Mouse (Mus musculus) heart, embryonic 13.5 days (tissue): Measurements from ENCODE around the gene Arhgap24. TPM values are rescaled to one million over a fixed set of nuclear protein-coding genes. Genes with fewer than 3 reads are reported as not detected.

Experiments used
- ATAC-seq: fragments of 200-750 bp; cut with Nextera tagmentation; 2 replicates; pipeline ENCODE4 v1.8.0; 2017; ENCODE audit warnings: moderate TSS enrichment; ENCODE audit not compliant: insufficient number of reproducible peaks, low FRiP score, low TSS enrichment; ENCODE audit errors: extremely low read depth
- H3K27ac ChIP-seq: fragments of 300-500 bp; sonication (generic); replicated peaks from 2 replicates; pipeline ENCODE4 v1.5.1; 2015; ENCODE audit warnings: moderate library complexity, mild to moderate bottlenecking, inconsistent platforms
- H3K27me3 ChIP-seq: fragments of 300-500 bp; sonication (generic); replicated peaks from 2 replicates; pipeline ENCODE4 v1.6.1; 2015; ENCODE audit warnings: mild to moderate bottlenecking, inconsistent platforms
- H3K36me3 ChIP-seq: fragments of 300-500 bp; sonication (generic); 2 replicates; pipeline ENCODE4 v1.6.1; 2015; ENCODE audit warnings: mild to moderate bottlenecking, inconsistent platforms
- H3K4me1 ChIP-seq: fragments of 300-500 bp; sonication (generic); 2 replicates; pipeline ENCODE4 v1.6.1; 2015; ENCODE audit warnings: inconsistent platforms
- H3K4me2 ChIP-seq: fragments of 300-500 bp; sonication (generic); 2 replicates; pipeline ENCODE4 v1.6.1; 2015; ENCODE audit warnings: inconsistent platforms, mild to moderate bottlenecking, moderate library complexity
- H3K4me3 ChIP-seq: fragments of 300-500 bp; sonication (generic); 2 replicates; pipeline ENCODE4 v1.5.1; 2015; ENCODE audit warnings: moderate library complexity, mild to moderate bottlenecking, inconsistent platforms
- H3K9ac ChIP-seq: fragments of 300-500 bp; sonication (generic); 2 replicates; pipeline ENCODE4 v1.6.1; 2015; ENCODE audit warnings: inconsistent platforms, mild to moderate bottlenecking, moderate library complexity
- H3K9me3 ChIP-seq: fragments of 300-500 bp; sonication (generic); 2 replicates; pipeline ENCODE4 v1.6.1; 2016; ENCODE audit warnings: inconsistent platforms
- WGBS: fragments of 180-500 bp; shearing (Covaris S2); methylation state at CpG from one replicate; pipeline ENCODE4 v1.1.7; 2015; ENCODE audit warnings: mixed read lengths; 5-methylcytosine and 5-hydroxymethylcytosine counted together
- polyA plus RNA-seq: library from polyadenylated mRNA; unstranded; fragments of >200 nt; fragmentation: Nextera tagmentation; extraction: Ambion mirVana; gene quantifications from 2 replicates; pipeline ENCODE4 v1.2.1, GENCODE M21; 2015

The Arhgap24 gene
- polyA plus RNA-seq, result 10.0 and 11.2 TPM in 2 replicates

- under 1% methylated on average over 44 of the region's 44 CpGs for WGBS
- H3K27me3 ChIP-seq, result peaks cover 5% of the 10 kb centered on the region; the same call in 1 of the 2 replicates
Measured at GRCm38 (mm10) chr5:102481215-102482211, at the start of gene Arhgap24. TSS of gene Arhgap24 (plus strand) at chr5:102481391.

GRCm38 (mm10) chr5:102434182-102434581 lies 47.0 kb upstream of the Arhgap24 start:
- H3K27me3 ChIP-seq, result no peaks in the 10 kb centered on the region
- H3K4me1 ChIP-seq, result no peaks in the 10 kb centered on the region
- H3K27ac ChIP-seq, result no peak overlapping the region
- 53% methylated on average over 4 of the region's 4 CpGs for WGBS
- no peaks in the 10 kb centered on the region for H3K36me3 ChIP-seq
- no peaks in the 10 kb centered on the region for H3K9me3 ChIP-seq
- H3K9ac ChIP-seq, result no peak overlapping the region
- ATAC-seq, result no peak
- H3K4me3 ChIP-seq, result no peak overlapping the region
- H3K4me2 ChIP-seq, result no peak overlapping the region

More at GRCm38 (mm10) chr5:102481215-102482211, at the start of gene Arhgap24:
- ATAC-seq, result peak; percentile 74; the same call in 1 of the 2 replicates
- Histone ChIP-seq H3K4me2 (peak within 1 kb of the TSS; percentile 94), H3K27ac (peak within 1 kb of the TSS; percentile 77), H3K4me1 (0 out of 2 replicates have a peak, but pooled peaks cover 7% of the 10 kb centered on the region), H3K4me3 (peak within 1 kb of the TSS; percentile 67), H3K9ac (peak within 1 kb of the TSS; percentile 82), H3K9me3 (no peaks in the 10 kb centered on the region), H3K36me3 (no peaks in the 10 kb centered on the region)

GRCm38 (mm10) chr5:102436581-102436980 lies 44.6 kb upstream of the Arhgap24 start:
- WGBS, result 71% methylated on average over 8 of the region's 8 CpGs
- no peak overlapping the region for H3K4me2 ChIP-seq
- no peak for ATAC-seq
- no peaks in the 10 kb centered on the region for H3K9me3 ChIP-seq
- no peaks in the 10 kb centered on the region for H3K36me3 ChIP-seq
- H3K4me3 ChIP-seq, result no peak overlapping the region
- no peak overlapping the region for H3K9ac ChIP-seq
- H3K27ac ChIP-seq, result no peak overlapping the region
- no peaks in the 10 kb centered on the region for H3K27me3 ChIP-seq
- H3K4me1 ChIP-seq, result no peaks in the 10 kb centered on the region

GRCm38 (mm10) chr5:102439119-102439877 lies 41.9 kb upstream of the Arhgap24 start:
- Histone ChIP-seq H3K4me1 (no peaks in the 10 kb centered on the region), H3K4me3 (no peak overlapping the region), H3K27ac (no peak overlapping the region), H3K27me3 (no peaks in the 10 kb centered on the region), H3K4me2 (no peak overlapping the region), H3K9ac (no peak overlapping the region), H3K9me3 (no peaks in the 10 kb centered on the region), H3K36me3 (no peaks in the 10 kb centered on the region)
- no peak for ATAC-seq
- 76% methylated on average over 9 of the region's 9 CpGs for WGBS

GRCm38 (mm10) chr5:102447436-102447835 lies 33.8 kb upstream of the Arhgap24 start:
- Histone ChIP-seq H3K36me3 (no peaks in the 10 kb centered on the region), H3K9ac (no peak overlapping the region), H3K9me3 (no peaks in the 10 kb centered on the region), H3K27ac (no peak overlapping the region), H3K4me1 (no peaks in the 10 kb centered on the region), H3K4me3 (no peak overlapping the region), H3K4me2 (no peak overlapping the region), H3K27me3 (no peaks in the 10 kb centered on the region)
- ATAC-seq, result no peak
- 82% methylated on average over 9 of the region's 9 CpGs for WGBS

GRCm38 (mm10) chr5:102450897-102451296 lies 30.3 kb upstream of the Arhgap24 start:
- no peak overlapping the region for H3K4me2 ChIP-seq
- no peak overlapping the region for H3K27ac ChIP-seq
- no peaks in the 10 kb centered on the region for H3K27me3 ChIP-seq
- no peak overlapping the region for H3K4me3 ChIP-seq
- WGBS, result 85% methylated on average over 2 of the region's 2 CpGs
- no peaks in the 10 kb centered on the region for H3K36me3 ChIP-seq
- H3K9ac ChIP-seq, result no peak overlapping the region
- no peaks in the 10 kb centered on the region for H3K9me3 ChIP-seq
- no peak for ATAC-seq
- no peaks in the 10 kb centered on the region for H3K4me1 ChIP-seq

GRCm38 (mm10) chr5:102452079-102452797 lies 29.0 kb upstream of the Arhgap24 start:
- Histone ChIP-seq H3K27ac (no peak overlapping the region), H3K4me3 (no peak overlapping the region), H3K4me2 (no peak overlapping the region), H3K4me1 (no peaks in the 10 kb centered on the region), H3K27me3 (no peaks in the 10 kb centered on the region), H3K9ac (no peak overlapping the region), H3K9me3 (no peaks in the 10 kb centered on the region), H3K36me3 (no peaks in the 10 kb centered on the region)
- 72% methylated on average over 7 of the region's 7 CpGs for WGBS
- no peak for ATAC-seq

GRCm38 (mm10) chr5:102453324-102453723 lies 27.9 kb upstream of the Arhgap24 start:
- Histone ChIP-seq H3K27ac (no peak overlapping the region), H3K27me3 (no peaks in the 10 kb centered on the region), H3K36me3 (no peaks in the 10 kb centered on the region), H3K4me3 (no peak overlapping the region), H3K9me3 (no peaks in the 10 kb centered on the region), H3K4me2 (no peak overlapping the region), H3K4me1 (no peaks in the 10 kb centered on the region), H3K9ac (no peak overlapping the region)
- ATAC-seq, result no peak
- WGBS, result 86% methylated on average over 2 of the region's 2 CpGs

- H3K4me1 ChIP-seq, result no peaks in the 10 kb centered on the region
- H3K9ac ChIP-seq, result no peak overlapping the region
- H3K27me3 ChIP-seq, result no peaks in the 10 kb centered on the region
- 74% methylated on average over 2 of the region's 2 CpGs for WGBS
- no peak overlapping the region for H3K27ac ChIP-seq
- H3K4me3 ChIP-seq, result no peak overlapping the region
- no peak for ATAC-seq
- H3K9me3 ChIP-seq, result no peaks in the 10 kb centered on the region
- H3K4me2 ChIP-seq, result no peak overlapping the region
- H3K36me3 ChIP-seq, result no peaks in the 10 kb centered on the region
Measured at GRCm38 (mm10) chr5:102455247-102455646, 25.9 kb upstream of the Arhgap24 start.

- no peaks in the 10 kb centered on the region for H3K36me3 ChIP-seq
- ATAC-seq, result no peak
- no peak overlapping the region for H3K4me3 ChIP-seq
- no peak overlapping the region for H3K9ac ChIP-seq
- no peak overlapping the region for H3K27ac ChIP-seq
- 47% methylated on average over 12 of the region's 12 CpGs for WGBS
- no peak overlapping the region for H3K4me2 ChIP-seq
- H3K9me3 ChIP-seq, result no peaks in the 10 kb centered on the region
- H3K4me1 ChIP-seq, result no peaks in the 10 kb centered on the region
- no peaks in the 10 kb centered on the region for H3K27me3 ChIP-seq
Measured at GRCm38 (mm10) chr5:102460452-102461197, 20.6 kb upstream of the Arhgap24 start.
